Mouse (Mus musculus): ENCODE data around the gene Lrmda. TPM values are rescaled to one million over a fixed set of nuclear protein-coding genes. Genes with fewer than 3 reads are reported as not detected.
"Not testable (repeated sequence)": the region's sequence is repeated elsewhere in the genome, so short reads cannot be mapped to it uniquely, and the experiment has no call there.

Lrmda gene
- polyA plus RNA-seq, 1 experiment from 2014 or later, result 0.95 TPM

GRCm38 (mm10) chr14:22760241-22761039 is 740.9 kb downstream of the Lrmda start:
- Histone ChIP-seq H3K36me3 (ENCODE audit: control insufficient read depth, insufficient read depth, low read length) (no peaks in the 10 kb centered on the region), H3K27ac (replicated peaks in 1 of 2; ENCODE audit: control insufficient read depth in 1 of 2, insufficient read depth in 1 of 2, low read depth in 2 of 2, low read length in 2 of 2) (peak overlapping the region; percentile 49; a peak in 3 of 4 replicates), H3K9ac (ENCODE audit: low read length) (no peak overlapping the region), H3K4me3 (ENCODE audit: control insufficient read depth in 1 of 2, insufficient read depth in 1 of 2, low read depth in 1 of 2, low read length in 2 of 2) (no peak overlapping the region), H3K27me3 (ENCODE audit: control insufficient read depth, insufficient read depth, low read length) (no peaks in the 10 kb centered on the region), H3K9me3 (ENCODE audit: control insufficient read depth, low read length) (no peaks in the 10 kb centered on the region), H3K4me1 (ENCODE audit: control insufficient read depth in 2 of 2, insufficient read depth in 2 of 2, low read length in 2 of 2) (peaks cover 4 to 21% of the 10 kb centered on the region in 2 experiments), H3K4me2 (ENCODE audit: low read length) (no peak overlapping the region)
- WGBS, result 57% methylated on average over 7 of the region's 7 CpGs
- ATAC-seq (ENCODE audit: insufficient number of reproducible peaks, insufficient read depth, low FRiP score, low read depth), result no peak

GRCm38 (mm10) chr14:22781709-22782108 is 762.2 kb downstream of the Lrmda start:
- no peak overlapping the region for H3K4me3 ChIP-seq (ENCODE audit: control insufficient read depth in 1 of 2, insufficient read depth in 1 of 2, low read depth in 1 of 2, low read length in 2 of 2)
- no peak overlapping the region for H3K4me2 ChIP-seq (ENCODE audit: low read length)
- no peak for ATAC-seq (ENCODE audit: insufficient number of reproducible peaks, insufficient read depth, low FRiP score, low read depth)
- H3K9ac ChIP-seq (ENCODE audit: low read length), result no peak overlapping the region
- H3K4me1 ChIP-seq (ENCODE audit: control insufficient read depth in 2 of 2, insufficient read depth in 2 of 2, low read length in 2 of 2), result peaks cover 3 to 8% of the 10 kb centered on the region in 2 experiments
- WGBS, result 78% methylated on average over 2 of the region's 2 CpGs
- no peak overlapping the region for H3K27ac ChIP-seq (replicated peaks in 1 of 2; ENCODE audit: control insufficient read depth in 1 of 2, insufficient read depth in 1 of 2, low read depth in 2 of 2, low read length in 2 of 2)
- no peaks in the 10 kb centered on the region for H3K27me3 ChIP-seq (ENCODE audit: control insufficient read depth, insufficient read depth, low read length)
- no peaks in the 10 kb centered on the region for H3K36me3 ChIP-seq (ENCODE audit: control insufficient read depth, insufficient read depth, low read length)
- H3K9me3 ChIP-seq (ENCODE audit: control insufficient read depth, low read length), result no peaks in the 10 kb centered on the region

DNA sequence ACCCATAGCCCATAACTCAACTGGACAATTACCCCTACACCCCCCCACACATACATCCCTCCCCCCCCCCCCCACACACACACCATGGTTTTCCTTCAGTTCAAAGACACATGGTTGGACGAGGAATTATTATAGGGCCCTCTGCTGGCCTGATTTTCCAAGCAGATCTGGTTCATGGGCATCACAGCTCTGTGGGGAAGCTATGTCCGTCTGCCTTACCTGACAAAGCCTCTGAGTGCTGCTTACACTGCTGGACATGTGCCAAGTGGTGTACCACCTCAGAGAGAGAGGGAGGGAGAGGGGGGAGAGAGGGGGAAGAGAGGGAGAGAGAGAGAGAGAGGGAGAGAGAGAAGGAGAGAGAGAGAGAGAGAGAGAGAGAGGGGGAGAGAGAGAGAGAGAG is 762.9 kb downstream of the Lrmda start:
- Histone ChIP-seq H3K27ac (replicated peaks in 1 of 2; ENCODE audit: control insufficient read depth in 1 of 2, insufficient read depth in 1 of 2, low read depth in 2 of 2, low read length in 2 of 2) (no peak overlapping the region), H3K4me2 (ENCODE audit: low read length) (no peak overlapping the region), H3K4me1 (ENCODE audit: control insufficient read depth in 2 of 2, insufficient read depth in 2 of 2, low read length in 2 of 2) (peaks cover 3 to 8% of the 10 kb centered on the region in 2 experiments), H3K4me3 (ENCODE audit: control insufficient read depth in 1 of 2, insufficient read depth in 1 of 2, low read depth in 1 of 2, low read length in 2 of 2) (no peak overlapping the region), H3K9me3 (ENCODE audit: control insufficient read depth, low read length) (no peaks in the 10 kb centered on the region), H3K36me3 (ENCODE audit: control insufficient read depth, insufficient read depth, low read length) (no peaks in the 10 kb centered on the region), H3K27me3 (ENCODE audit: control insufficient read depth, insufficient read depth, low read length) (no peaks in the 10 kb centered on the region), H3K9ac (ENCODE audit: low read length) (no peak overlapping the region)
- WGBS, result 52% methylated on average over 2 of the region's 2 CpGs
- ATAC-seq (ENCODE audit: insufficient number of reproducible peaks, insufficient read depth, low FRiP score, low read depth), result no peak

DNA sequence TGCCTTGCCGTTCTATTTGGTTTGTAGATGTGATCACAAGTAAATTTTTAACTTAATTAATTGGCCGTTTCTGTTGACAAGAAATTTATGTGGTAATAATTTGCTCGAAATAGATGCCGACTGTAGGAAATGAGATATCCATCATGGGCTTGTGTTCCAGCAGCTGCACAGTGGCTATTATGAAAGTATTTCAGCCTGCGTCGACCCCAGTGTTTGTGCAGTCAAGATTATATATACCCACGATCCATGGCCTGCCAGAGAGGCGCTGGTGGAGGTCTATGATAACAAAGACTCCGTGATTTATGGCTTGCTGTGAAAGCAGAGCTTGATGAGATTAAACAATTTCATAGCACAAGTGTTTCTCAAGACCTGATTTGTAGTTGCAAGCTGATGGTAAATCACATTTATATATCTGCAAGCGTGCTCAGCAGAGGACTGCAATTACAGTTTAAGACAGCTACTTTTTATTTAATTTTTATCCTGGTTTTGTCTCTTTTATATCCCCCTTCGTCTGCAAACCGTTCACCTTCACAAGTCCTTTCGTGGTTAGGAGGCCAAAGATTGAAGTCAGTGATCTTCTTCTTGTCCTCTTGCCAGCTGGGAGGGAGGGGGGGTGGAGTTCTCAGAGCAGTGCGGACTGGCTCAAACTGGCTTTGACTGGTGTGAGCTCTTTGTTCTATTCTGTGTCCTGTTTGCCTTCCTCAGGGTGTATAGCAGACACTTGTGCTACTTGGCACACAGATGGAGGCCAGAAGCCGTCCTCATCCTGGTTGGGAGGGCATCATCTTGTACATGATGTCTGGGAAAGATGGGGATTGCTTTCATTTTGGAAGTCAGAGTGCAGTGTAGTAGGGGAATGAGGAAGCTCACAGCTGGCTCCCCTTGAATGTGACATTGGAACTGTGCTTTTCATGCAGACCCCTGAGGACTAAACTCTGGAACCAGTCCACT is 764.0 kb downstream of the Lrmda start:
- H3K9me3 ChIP-seq (ENCODE audit: control insufficient read depth, low read length), result no peaks in the 10 kb centered on the region
- WGBS, result 61% methylated on average over 15 of the region's 15 CpGs
- H3K4me3 ChIP-seq (ENCODE audit: control insufficient read depth in 1 of 2, insufficient read depth in 1 of 2, low read depth in 1 of 2, low read length in 2 of 2), result no peak overlapping the region
- H3K9ac ChIP-seq (ENCODE audit: low read length), result no peak overlapping the region
- no peak overlapping the region for H3K4me2 ChIP-seq (ENCODE audit: low read length)
- no peak for ATAC-seq (ENCODE audit: insufficient number of reproducible peaks, insufficient read depth, low FRiP score, low read depth)
- H3K4me1 ChIP-seq (ENCODE audit: control insufficient read depth in 2 of 2, insufficient read depth in 2 of 2, low read length in 2 of 2), result peaks cover 3 to 8% of the 10 kb centered on the region in 2 experiments
- no peak overlapping the region; a peak in 1 of 4 replicates for H3K27ac ChIP-seq (replicated peaks in 1 of 2; ENCODE audit: control insufficient read depth in 1 of 2, insufficient read depth in 1 of 2, low read depth in 2 of 2, low read length in 2 of 2)
- H3K27me3 ChIP-seq (ENCODE audit: control insufficient read depth, insufficient read depth, low read length), result no peaks in the 10 kb centered on the region
- no peaks in the 10 kb centered on the region for H3K36me3 ChIP-seq (ENCODE audit: control insufficient read depth, insufficient read depth, low read length)

DNA sequence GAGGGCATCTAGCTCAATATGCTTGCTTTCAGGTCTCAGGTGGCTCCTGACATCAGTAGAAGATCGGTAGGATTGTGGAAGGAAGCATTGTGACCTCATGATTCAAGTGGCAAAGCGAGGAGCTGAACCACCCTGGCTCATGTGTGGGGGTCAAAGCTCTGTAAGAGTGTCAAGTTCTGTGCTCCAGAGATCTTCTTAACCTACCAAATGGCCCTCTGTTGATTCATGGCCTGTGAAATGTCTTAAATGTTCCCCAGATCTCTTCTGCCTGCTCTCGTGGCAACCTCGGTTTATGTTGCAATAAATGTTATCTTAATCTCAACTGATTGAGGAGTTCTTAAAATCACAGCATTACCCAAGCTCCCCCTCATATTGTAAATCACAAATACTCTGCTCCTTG is 780.5 kb downstream of the Lrmda start:
- Histone ChIP-seq H3K9me3 (ENCODE audit: control insufficient read depth, low read length) (no peaks in the 10 kb centered on the region), H3K4me1 (ENCODE audit: control insufficient read depth in 2 of 2, insufficient read depth in 2 of 2, low read length in 2 of 2) (peaks cover 5 to 6% of the 10 kb centered on the region in 2 experiments; a peak in 3 of 4 replicates), H3K27ac (replicated peaks in 1 of 2; ENCODE audit: control insufficient read depth in 1 of 2, insufficient read depth in 1 of 2, low read depth in 2 of 2, low read length in 2 of 2) (no peak overlapping the region), H3K4me3 (ENCODE audit: control insufficient read depth in 1 of 2, insufficient read depth in 1 of 2, low read depth in 1 of 2, low read length in 2 of 2) (no peak overlapping the region), H3K36me3 (ENCODE audit: control insufficient read depth, insufficient read depth, low read length) (no peaks in the 10 kb centered on the region), H3K27me3 (ENCODE audit: control insufficient read depth, insufficient read depth, low read length) (no peaks in the 10 kb centered on the region), H3K9ac (ENCODE audit: low read length) (no peak overlapping the region), H3K4me2 (ENCODE audit: low read length) (no peak overlapping the region)
- ATAC-seq (ENCODE audit: insufficient number of reproducible peaks, insufficient read depth, low FRiP score, low read depth), result no peak
- 73% methylated on average over 4 of the region's 4 CpGs for WGBS

DNA sequence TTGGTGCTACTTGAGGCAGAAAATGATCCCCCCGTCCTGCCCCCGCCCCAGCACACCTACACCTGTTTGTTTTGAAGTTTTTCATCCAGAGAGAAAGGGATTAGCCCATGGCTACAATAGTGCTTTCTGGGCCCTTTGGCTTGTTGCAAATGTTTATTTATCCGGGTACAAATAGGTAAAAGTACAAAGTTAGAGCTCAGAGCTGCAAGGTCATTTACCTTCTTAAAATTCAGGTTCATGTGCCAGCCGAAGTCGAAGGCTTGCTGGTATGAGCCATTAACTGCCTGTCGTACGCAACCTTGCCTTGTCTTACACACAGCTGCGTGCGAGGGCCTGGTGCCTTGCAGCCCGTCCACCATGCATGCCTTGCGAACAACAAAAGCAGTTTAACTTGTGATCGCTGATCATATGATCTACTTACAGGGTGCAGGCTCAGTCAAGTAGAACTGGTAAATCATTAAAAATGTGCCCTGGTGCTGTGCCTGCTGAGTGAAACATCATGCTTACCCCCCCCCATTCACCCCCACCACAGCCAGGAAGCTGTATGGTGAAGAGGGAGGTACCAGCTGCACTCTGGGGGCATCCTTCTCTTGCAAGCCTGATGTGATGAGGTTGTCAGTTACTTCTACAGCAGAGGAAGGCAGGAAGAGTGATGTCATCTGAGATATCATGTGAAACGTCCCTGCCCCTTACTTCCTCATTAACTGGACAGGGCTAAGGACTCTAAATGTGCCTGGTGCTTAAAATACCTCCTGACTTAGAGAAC is 781.5 kb downstream of the Lrmda start:
- H3K9ac ChIP-seq (ENCODE audit: low read length), result no peak overlapping the region
- no peak overlapping the region for H3K27ac ChIP-seq (replicated peaks in 1 of 2; ENCODE audit: control insufficient read depth in 1 of 2, insufficient read depth in 1 of 2, low read depth in 2 of 2, low read length in 2 of 2)
- H3K4me2 ChIP-seq (ENCODE audit: low read length), result no peak overlapping the region
- no peaks in the 10 kb centered on the region for H3K36me3 ChIP-seq (ENCODE audit: control insufficient read depth, insufficient read depth, low read length)
- no peaks in the 10 kb centered on the region for H3K27me3 ChIP-seq (ENCODE audit: control insufficient read depth, insufficient read depth, low read length)
- no peak for ATAC-seq (ENCODE audit: insufficient number of reproducible peaks, insufficient read depth, low FRiP score, low read depth)
- H3K9me3 ChIP-seq (ENCODE audit: control insufficient read depth, low read length), result no peaks in the 10 kb centered on the region
- WGBS, result 81% methylated on average over 13 of the region's 13 CpGs
- H3K4me3 ChIP-seq (ENCODE audit: control insufficient read depth in 1 of 2, insufficient read depth in 1 of 2, low read depth in 1 of 2, low read length in 2 of 2), result no peak overlapping the region
- H3K4me1 ChIP-seq (ENCODE audit: control insufficient read depth in 2 of 2, insufficient read depth in 2 of 2, low read length in 2 of 2), result peaks cover 5 to 6% of the 10 kb centered on the region in 2 experiments; a peak in 3 of 4 replicates

DNA sequence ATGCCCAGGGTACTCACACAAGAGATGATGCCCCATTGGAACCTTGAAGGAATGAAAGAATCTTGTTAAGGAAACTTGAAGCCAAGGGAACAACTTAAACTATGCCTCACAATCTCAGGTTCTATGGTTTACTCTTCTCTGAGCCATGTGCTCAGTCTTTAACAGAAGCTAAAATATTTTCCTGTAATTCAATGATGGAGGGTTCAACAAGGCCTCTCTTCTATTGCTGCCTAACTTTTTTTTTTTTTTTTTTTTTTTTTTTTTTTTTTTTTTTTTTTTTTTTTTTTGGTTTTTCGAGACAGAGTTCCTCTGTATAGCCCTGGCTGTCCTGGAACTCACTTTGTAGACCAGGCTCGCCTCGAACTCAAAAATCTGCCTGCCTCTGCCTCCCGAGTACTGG is 782.2 kb downstream of the Lrmda start:
- H3K9me3 ChIP-seq (ENCODE audit: control insufficient read depth, low read length); H3K9ac ChIP-seq (ENCODE audit: low read length); ATAC-seq (ENCODE audit: insufficient number of reproducible peaks, insufficient read depth, low FRiP score, low read depth); H3K27me3 ChIP-seq (ENCODE audit: control insufficient read depth, insufficient read depth, low read length); H3K36me3 ChIP-seq (ENCODE audit: control insufficient read depth, insufficient read depth, low read length); H3K27ac ChIP-seq (replicated peaks in 1 of 2; ENCODE audit: control insufficient read depth in 1 of 2, insufficient read depth in 1 of 2, low read depth in 2 of 2, low read length in 2 of 2); H3K4me2 ChIP-seq (ENCODE audit: low read length); H3K4me3 ChIP-seq (ENCODE audit: control insufficient read depth in 1 of 2, insufficient read depth in 1 of 2, low read depth in 1 of 2, low read length in 2 of 2); H3K4me1 ChIP-seq (ENCODE audit: control insufficient read depth in 2 of 2, insufficient read depth in 2 of 2, low read length in 2 of 2): not testable (repeated sequence)
- WGBS, result 80% methylated on average over 4 of the region's 4 CpGs

Measured in heart, embryonic 14.5 days (tissue).